Comparison of ENCODE assay signal across 8 mouse cellular contexts in genomic region chr17:25876347-25876915, GRCm38 (mm10). TPM values are rescaled to one million over a fixed set of nuclear protein-coding genes. Genes with fewer than 3 reads are reported as not detected.
DNase-seq lines count a peak whose midpoint lies in the region; ATAC-seq lines count a peak whose summit lies in the region.

No protein-coding gene starts in this region.

- no peak for ATAC-seq in erythroblast, adult 5-6 weeks (replicated peaks; ENCODE audit: low FRiP score, poor library complexity, severe bottlenecking)
- no peak for ATAC-seq in megakaryocyte progenitor cell, adult 5-6 weeks (replicated peaks; ENCODE audit: poor library complexity)

- peak overlapping the region; percentile 73 for H3K4me3 ChIP-seq in erythroblast, embryonic 14.5 days (replicated peaks)
- H3K4me3 ChIP-seq in embryonic facial prominence, embryonic 10.5 days, result peak overlapping the region; percentile 73
- H3K4me3 ChIP-seq in midbrain, embryonic 10.5 days, result peak overlapping the region; percentile 81

- no peaks in the 10 kb centered on the region for H3K27me3 ChIP-seq in erythroblast, embryonic 14.5 days (ENCODE audit: control insufficient read depth)
- H3K27me3 ChIP-seq in embryonic facial prominence, embryonic 10.5 days (replicated peaks; ENCODE audit: low read depth, poor library complexity, severe bottlenecking), result no peaks in the 10 kb centered on the region
- no peaks in the 10 kb centered on the region for H3K27me3 ChIP-seq in midbrain, embryonic 10.5 days (ENCODE audit: low read depth, poor library complexity, severe bottlenecking)

- WGBS in embryonic facial prominence, embryonic 10.5 days, result 48% methylated on average over 10 of the region's 10 CpGs
- 56% methylated on average over 10 of the region's 10 CpGs for WGBS in midbrain, embryonic 10.5 days

- no peak for DNase-seq in embryonic facial prominence, embryonic 10.5 days (ENCODE audit: low spot score)
- DNase-seq in kidney, adult 11 months, result peak; percentile 85
- DNase-seq in midbrain, embryonic 10.5 days (ENCODE audit: low spot score), result no peak
- no peak for DNase-seq in gastrocnemius, postnatal 14 days
- no peak for DNase-seq in cerebellum, adult 11 months

- intact Hi-C loops in gastrocnemius, postnatal 14 days (cut with DNase I; ENCODE audit: low total_unique reads), result no loop called here

- H3K27ac ChIP-seq in embryonic facial prominence, embryonic 10.5 days (replicated peaks), result peak overlapping the region; percentile 91
- peak overlapping the region; percentile 93 for H3K27ac ChIP-seq in midbrain, embryonic 10.5 days (replicated peaks)

- peaks cover 53% of the 10 kb centered on the region for H3K4me1 ChIP-seq in erythroblast, embryonic 14.5 days (ENCODE audit: control insufficient read depth)
- peaks cover 74% of the 10 kb centered on the region for H3K4me1 ChIP-seq in embryonic facial prominence, embryonic 10.5 days
- H3K4me1 ChIP-seq in midbrain, embryonic 10.5 days, result peaks cover 78% of the 10 kb centered on the region

- H3K9me3 ChIP-seq in erythroblast, embryonic 14.5 days (ENCODE audit: control insufficient read depth, low read length), result no peaks in the 10 kb centered on the region
- no peaks in the 10 kb centered on the region for H3K9me3 ChIP-seq in embryonic facial prominence, embryonic 10.5 days
- no peaks in the 10 kb centered on the region for H3K9me3 ChIP-seq in midbrain, embryonic 10.5 days (replicated peaks)

- peaks cover 31% of the 10 kb centered on the region for H3K36me3 ChIP-seq in erythroblast, embryonic 14.5 days (ENCODE audit: control insufficient read depth)
- peaks cover 32% of the 10 kb centered on the region for H3K36me3 ChIP-seq in embryonic facial prominence, embryonic 10.5 days (replicated peaks)
- H3K36me3 ChIP-seq in midbrain, embryonic 10.5 days, result peaks cover 32% of the 10 kb centered on the region

RNA-seq across cellular contexts. Expression of gene Mettl26, which starts 1.6 kb away (rescaled TPM):
- polyA plus RNA-seq in erythroblast, embryonic 14.5 days (2012), result 6.4 and 8.3 TPM in 2 replicates
- 7.3 and 9.4 TPM in 2 replicates for total RNA-seq in erythroblast, adult 5-6 weeks (2015; ENCODE audit: low replicate concordance)
- 3.7 and 5.3 TPM in 2 replicates for total RNA-seq in erythroblast, adult 5-6 weeks (2017; ENCODE audit: low replicate concordance)
- 68.1 and 69.8 TPM in 2 replicates for polyA plus RNA-seq in embryonic facial prominence, embryonic 10.5 days (2016; fragmentation: Nextera tagmentation; extraction: Ambion mirVana)
- 74.3 and 80.4 TPM in 2 replicates for polyA plus RNA-seq in midbrain, embryonic 10.5 days (2016; fragmentation: Nextera tagmentation; extraction: Ambion mirVana)
- total RNA-seq in megakaryocyte progenitor cell, adult 5-6 weeks (2015), result 34.3 and 39.1 TPM in 2 replicates
- 15.4 and 22.3 TPM in 2 replicates for total RNA-seq in megakaryocyte progenitor cell, adult 5-6 weeks (2017)
- 10 to 100 TPM; 26.1 to 27.7 TPM for total RNA-seq in gastrocnemius, postnatal 14 days (2021)

RNA-seq across cellular contexts. Expression of gene Wfikkn1, which starts 4.2 kb away (rescaled TPM):
- polyA plus RNA-seq in erythroblast, embryonic 14.5 days (2012), result 0.17 and 0.18 TPM in 2 replicates
- not detected in 2 replicates for total RNA-seq in erythroblast, adult 5-6 weeks (2015; ENCODE audit: low replicate concordance)
- 1.0 TPM in 1 of 2 replicates, not detected in the other for total RNA-seq in erythroblast, adult 5-6 weeks (2017; ENCODE audit: low replicate concordance)
- polyA plus RNA-seq in embryonic facial prominence, embryonic 10.5 days (2016; fragmentation: Nextera tagmentation; extraction: Ambion mirVana), result 7.8 and 12.6 TPM in 2 replicates
- 6.1 and 19.7 TPM in 2 replicates for polyA plus RNA-seq in midbrain, embryonic 10.5 days (2016; fragmentation: Nextera tagmentation; extraction: Ambion mirVana)
- 0.37 and 1.1 TPM in 2 replicates for total RNA-seq in megakaryocyte progenitor cell, adult 5-6 weeks (2015)
- total RNA-seq in megakaryocyte progenitor cell, adult 5-6 weeks (2017), result 0.12 and 0.54 TPM in 2 replicates
- under 1 TPM; 0.49 to 0.55 TPM for total RNA-seq in gastrocnemius, postnatal 14 days (2021)

RNA-seq across cellular contexts. Expression of gene Mcrip2, which starts 7.9 kb away (rescaled TPM):
- 3.7 and 4.0 TPM in 2 replicates for polyA plus RNA-seq in erythroblast, embryonic 14.5 days (2012)
- 9.4 and 9.8 TPM in 2 replicates for total RNA-seq in erythroblast, adult 5-6 weeks (2015; ENCODE audit: low replicate concordance)
- 1.7 and 8.0 TPM in 2 replicates for total RNA-seq in erythroblast, adult 5-6 weeks (2017; ENCODE audit: low replicate concordance)
- 17.3 and 20.2 TPM in 2 replicates for polyA plus RNA-seq in embryonic facial prominence, embryonic 10.5 days (2016; fragmentation: Nextera tagmentation; extraction: Ambion mirVana)
- polyA plus RNA-seq in midbrain, embryonic 10.5 days (2016; fragmentation: Nextera tagmentation; extraction: Ambion mirVana), result 9.9 and 17.1 TPM in 2 replicates
- 41.0 and 42.2 TPM in 2 replicates for total RNA-seq in megakaryocyte progenitor cell, adult 5-6 weeks (2015)
- total RNA-seq in megakaryocyte progenitor cell, adult 5-6 weeks (2017), result 8.6 and 19.7 TPM in 2 replicates
- total RNA-seq in gastrocnemius, postnatal 14 days (2021), result 10 to 100 TPM; 52.3 to 73.3 TPM

RNA-seq across cellular contexts. Expression of gene Wdr90, which starts 15.1 kb away (rescaled TPM):
- 1.9 and 3.6 TPM in 2 replicates for polyA plus RNA-seq in erythroblast, embryonic 14.5 days (2012)
- 12.5 and 17.6 TPM in 2 replicates for total RNA-seq in erythroblast, adult 5-6 weeks (2015; ENCODE audit: low replicate concordance)
- total RNA-seq in erythroblast, adult 5-6 weeks (2017; ENCODE audit: low replicate concordance), result 10.0 and 12.7 TPM in 2 replicates
- polyA plus RNA-seq in embryonic facial prominence, embryonic 10.5 days (2016; fragmentation: Nextera tagmentation; extraction: Ambion mirVana), result 53.8 and 56.1 TPM in 2 replicates
- polyA plus RNA-seq in midbrain, embryonic 10.5 days (2016; fragmentation: Nextera tagmentation; extraction: Ambion mirVana), result 53.4 and 53.9 TPM in 2 replicates
- 29.5 and 37.9 TPM in 2 replicates for total RNA-seq in megakaryocyte progenitor cell, adult 5-6 weeks (2015)
- 17.4 and 17.6 TPM in 2 replicates for total RNA-seq in megakaryocyte progenitor cell, adult 5-6 weeks (2017)
- 1 to 10 TPM; 1.6 to 2.0 TPM for total RNA-seq in gastrocnemius, postnatal 14 days (2021)

RNA-seq across cellular contexts. Expression of gene Rhot2, which starts 31.8 kb away (rescaled TPM):
- polyA plus RNA-seq in erythroblast, embryonic 14.5 days (2012), result 17.7 and 19.8 TPM in 2 replicates
- 3.3 and 9.8 TPM in 2 replicates for total RNA-seq in erythroblast, adult 5-6 weeks (2015; ENCODE audit: low replicate concordance)
- total RNA-seq in erythroblast, adult 5-6 weeks (2017; ENCODE audit: low replicate concordance), result 19.7 and 28.6 TPM in 2 replicates
- polyA plus RNA-seq in embryonic facial prominence, embryonic 10.5 days (2016; fragmentation: Nextera tagmentation; extraction: Ambion mirVana), result 26.3 and 27.2 TPM in 2 replicates
- polyA plus RNA-seq in midbrain, embryonic 10.5 days (2016; fragmentation: Nextera tagmentation; extraction: Ambion mirVana), result 23.9 and 25.2 TPM in 2 replicates
- total RNA-seq in megakaryocyte progenitor cell, adult 5-6 weeks (2015), result 15.1 and 17.0 TPM in 2 replicates
- total RNA-seq in megakaryocyte progenitor cell, adult 5-6 weeks (2017), result 18.0 and 19.7 TPM in 2 replicates
- 10 to 100 TPM; 38.0 to 47.1 TPM for total RNA-seq in gastrocnemius, postnatal 14 days (2021)
